Mouse (Mus musculus) ovary, adult 18-20 months (tissue): Measurements from ENCODE around the gene Fam136a.
A peak's percentile ranks its signal among the peaks of the same experiment; 100 is the strongest.
"Not testable (repeated sequence)": the region's sequence is repeated elsewhere in the genome, so short reads cannot be mapped to it uniquely, and the experiment has no call there.

Experiments
- DNase-seq: peaks from one replicate; pipeline ENCODE4 v3.0.0; 2022; ENCODE audit warnings: low spot score, mixed read lengths

Gene Fam136a

GRCm38 (mm10) chr6:86366853-86367249 is 1.4 kb downstream of the Fam136a start:
- DNase-seq: no peak

- no peak for DNase-seq
Observed at GRCm38 (mm10) chr6:86368479-86368878, 3.0 kb downstream of the Fam136a start.

GRCm38 (mm10) chr6:86370093-86370713 is 4.8 kb downstream of the Fam136a start:
- no peak for DNase-seq

- no peak for DNase-seq
Observed at GRCm38 (mm10) chr6:86370764-86371339, 5.4 kb downstream of the Fam136a start, which contains the start of gene Snrpg. TSS of gene Snrpg (plus strand) at chr6:86371304.

GRCm38 (mm10) chr6:86371340-86371911 is 6.0 kb downstream of the Fam136a start:
- DNase-seq: peak; percentile 92

GRCm38 (mm10) chr6:86371950-86372516 is 6.6 kb downstream of the Fam136a start:
- DNase-seq: no peak

GRCm38 (mm10) chr6:86373556-86373955 is 8.1 kb downstream of the Fam136a start:
- DNase-seq: no peak

GRCm38 (mm10) chr6:86378341-86378740 is 12.9 kb downstream of the Fam136a start:
- DNase-seq: no peak

GRCm38 (mm10) chr6:86380112-86380511 is 14.7 kb downstream of the Fam136a start:
- not testable (repeated sequence) for DNase-seq

GRCm38 (mm10) chr6:86382551-86382950 is 17.1 kb downstream of the Fam136a start:
- DNase-seq: no peak

GRCm38 (mm10) chr6:86383370-86383769 is 17.9 kb downstream of the Fam136a start:
- no peak for DNase-seq

- DNase-seq: no peak
Observed at GRCm38 (mm10) chr6:86384692-86385091, 19.2 kb downstream of the Fam136a start.

GRCm38 (mm10) chr6:86385362-86386104 is 20.1 kb downstream of the Fam136a start:
- DNase-seq: no peak

- DNase-seq: no peak
Observed at GRCm38 (mm10) chr6:86387313-86387712, 21.9 kb downstream of the Fam136a start.

- DNase-seq: no peak
Observed at GRCm38 (mm10) chr6:86388461-86388860, 23.0 kb downstream of the Fam136a start.

- DNase-seq: no peak
Observed at GRCm38 (mm10) chr6:86391326-86391725, 25.9 kb downstream of the Fam136a start.

- DNase-seq: no peak
Observed at GRCm38 (mm10) chr6:86393187-86393586, 27.7 kb downstream of the Fam136a start.

- DNase-seq: no peak
Observed at GRCm38 (mm10) chr6:86394078-86394720, 28.8 kb downstream of the Fam136a start.

- DNase-seq: no peak
Observed at GRCm38 (mm10) chr6:86395021-86395420, 29.6 kb downstream of the Fam136a start.

GRCm38 (mm10) chr6:86395969-86396368 is 30.5 kb downstream of the Fam136a start:
- no peak for DNase-seq

- DNase-seq: peak; percentile 83
Observed at GRCm38 (mm10) chr6:86396581-86397256, 31.3 kb downstream of the Fam136a start, which contains the start of gene Pcyox1. TSS of gene Pcyox1 (minus strand) at chr6:86397154.
